Mouse (Mus musculus) layer of hippocampus, adult 9-10 months (tissue): ENCODE results near the gene Stau1.
A peak's percentile ranks its signal among the peaks of the same experiment; 100 is the strongest.
"Not testable (repeated sequence)": the region's sequence is repeated elsewhere in the genome, so short reads cannot be mapped to it uniquely, and the experiment has no call there.

ENCODE experiments used
- DNase-seq: peaks from one replicate; pipeline ENCODE4 v3.0.0; 2022; ENCODE audit warnings: low spot score

The Stau1 gene

DNA sequence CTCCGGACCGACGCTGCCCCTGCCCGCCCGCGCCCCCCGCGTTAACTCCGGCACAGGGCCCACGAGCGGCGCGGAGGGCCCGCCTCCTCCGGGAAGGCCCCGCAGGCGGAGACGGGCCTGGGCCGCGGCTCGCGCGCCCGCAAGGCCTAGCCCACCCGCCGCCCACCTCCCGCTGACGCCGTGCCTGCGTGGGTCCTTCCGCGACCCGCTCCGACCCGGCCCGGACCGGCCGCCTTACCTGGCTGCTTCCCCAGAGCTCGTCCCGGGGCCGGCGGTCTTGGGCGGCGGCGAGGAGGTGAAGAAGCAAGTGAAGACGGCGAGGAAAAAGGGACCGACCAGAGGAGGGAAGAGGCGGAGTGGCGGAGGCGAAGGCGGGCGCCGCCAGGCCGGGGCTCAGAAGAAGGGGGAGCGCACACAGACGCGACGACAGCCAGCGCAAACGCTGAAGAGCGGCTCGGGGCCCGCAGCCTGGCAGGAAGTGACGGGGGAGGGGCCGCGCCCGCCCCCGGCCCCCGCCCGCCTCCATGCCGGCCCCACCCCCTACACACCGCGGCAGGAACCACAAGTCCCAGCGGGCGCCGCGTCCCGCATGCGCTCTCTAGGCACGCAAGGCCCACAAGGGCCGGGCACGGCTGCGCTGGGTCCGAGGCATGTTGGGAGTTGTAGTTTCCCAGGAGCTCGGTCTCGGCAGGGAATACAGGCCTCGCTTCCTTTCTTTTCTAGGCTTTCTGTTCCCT, at the start of gene Stau1:
TSS of gene Stau1 (minus strand) at position 504 of the 737 bp plus-strand sequence.
- peak; percentile 79 for DNase-seq

DNA sequence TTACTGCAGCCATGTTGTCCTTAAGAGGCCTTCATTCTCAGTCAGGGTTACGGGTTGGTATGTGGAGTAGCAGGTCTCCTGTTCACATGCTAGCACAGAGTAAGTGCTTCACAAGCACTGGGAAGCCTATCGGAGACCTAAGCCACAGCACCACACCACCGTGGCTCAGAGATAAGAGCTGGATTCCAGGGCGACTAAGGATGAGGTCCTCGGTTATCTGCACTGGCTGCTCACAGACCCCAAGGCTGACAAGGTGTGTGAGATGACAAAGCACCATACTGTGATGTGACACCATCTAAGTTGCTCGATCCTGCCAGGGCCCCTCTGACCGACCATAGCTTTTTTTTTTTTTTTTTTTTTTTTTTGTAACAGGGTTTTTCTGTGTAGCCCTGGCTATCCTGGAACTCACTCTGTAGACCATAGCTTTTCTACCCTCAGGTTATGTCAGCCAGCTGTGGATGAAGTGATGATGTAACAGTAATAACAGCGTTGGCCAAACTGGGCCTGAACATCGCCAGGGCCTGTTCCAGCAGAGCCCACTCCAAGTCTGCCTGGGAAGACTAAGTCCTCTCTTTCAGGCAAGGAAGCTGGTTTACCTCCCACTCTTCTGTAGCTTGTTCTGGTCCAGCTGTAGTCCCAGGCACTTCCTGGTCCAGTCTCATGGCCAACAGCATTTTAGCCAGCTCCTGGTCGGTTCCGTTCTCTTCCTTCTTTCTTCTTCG, 47.5 kb upstream of the Stau1 start:
- no peak for DNase-seq

- DNase-seq, result no peak
These were observed 43.3 kb upstream of the Stau1 start for GRCm38 (mm10) chr2:167039386-167039785.

GRCm38 (mm10) chr2:167038716-167039115, 42.6 kb upstream of the Stau1 start:
- DNase-seq, result no peak

DNA sequence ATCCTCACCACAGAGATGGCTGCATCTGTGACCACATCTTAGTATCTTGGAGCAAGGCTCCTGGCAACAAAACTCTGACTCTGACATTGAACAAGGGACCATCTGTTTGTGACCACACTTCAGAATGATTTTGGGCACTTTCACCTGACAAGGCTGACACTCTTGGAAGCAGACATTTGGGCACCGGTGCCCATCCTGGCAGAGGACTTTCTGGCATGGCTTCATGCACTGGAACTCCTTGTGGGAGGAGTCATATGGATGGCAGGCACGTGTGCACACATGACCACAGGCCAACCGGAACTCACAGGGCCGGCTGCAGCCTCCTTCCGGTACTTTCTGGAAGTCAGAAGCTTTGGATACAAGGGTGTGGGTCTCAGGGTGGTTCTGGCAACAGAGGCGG, 42.2 kb upstream of the Stau1 start:
- no peak for DNase-seq

DNA sequence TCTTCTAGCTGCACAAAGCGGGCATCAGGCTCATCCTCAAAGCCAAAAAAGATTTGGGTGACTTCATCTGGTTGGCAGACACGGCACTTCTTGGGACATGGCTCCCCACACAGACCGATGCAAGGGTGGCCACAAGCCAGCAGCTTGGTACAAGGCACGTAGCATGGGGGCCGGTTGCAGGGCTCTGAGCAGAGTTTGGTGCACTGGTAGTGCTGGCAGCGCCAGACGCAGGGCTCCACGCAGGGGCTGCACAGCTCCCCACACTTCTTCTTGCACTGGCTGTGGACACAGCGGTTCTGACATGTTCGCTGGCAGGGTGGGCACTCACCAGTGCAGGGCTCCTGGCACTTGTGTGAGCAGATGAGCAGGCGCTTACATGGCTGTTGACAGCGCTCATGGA, 41.6 kb upstream of the Stau1 start:
- DNase-seq, result no peak

GRCm38 (mm10) chr2:167030507-167030906, 34.4 kb upstream of the Stau1 start:
- no peak for DNase-seq

DNA sequence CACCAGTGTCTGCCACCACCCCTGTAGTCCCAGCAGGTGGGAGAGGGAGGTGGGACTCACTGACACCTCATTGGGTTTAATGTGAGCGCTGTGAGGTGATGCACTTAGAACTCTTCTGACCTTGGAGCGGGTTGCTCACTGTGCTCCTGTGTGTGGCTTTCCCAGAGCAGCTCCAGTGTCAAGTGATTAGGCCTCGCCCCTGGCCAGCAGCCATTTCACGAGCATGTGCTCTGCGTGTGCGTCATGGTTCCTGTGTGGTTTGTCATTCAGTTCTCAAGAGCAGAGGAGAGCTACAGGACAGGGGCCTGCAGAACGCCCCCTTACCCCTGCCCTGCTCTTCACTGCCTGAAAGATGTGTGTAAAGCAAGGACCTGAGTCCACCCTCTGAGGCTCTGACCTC, 32.5 kb upstream of the Stau1 start:
- DNase-seq, result no peak

DNA sequence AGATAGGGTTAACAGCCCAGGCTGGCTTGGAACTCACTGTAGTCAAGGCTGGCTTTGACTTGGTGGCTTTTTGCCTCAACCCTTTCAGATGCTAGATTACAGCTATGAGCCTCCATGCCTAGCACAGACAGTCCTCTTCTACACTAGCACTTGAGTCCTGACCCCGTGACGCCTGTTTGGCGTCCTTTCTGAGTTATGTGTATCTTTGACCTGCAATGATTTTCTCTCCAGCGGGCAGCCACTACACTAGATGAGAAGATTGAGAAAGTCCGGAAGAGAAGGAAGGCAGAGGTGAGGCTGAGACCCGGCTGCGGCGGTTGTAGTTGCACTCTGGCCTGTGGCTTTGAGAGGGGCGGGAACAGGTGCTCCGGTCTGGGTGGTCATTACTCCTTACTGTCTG, 23.3 kb upstream of the Stau1 start:
- DNase-seq, result no peak

DNA sequence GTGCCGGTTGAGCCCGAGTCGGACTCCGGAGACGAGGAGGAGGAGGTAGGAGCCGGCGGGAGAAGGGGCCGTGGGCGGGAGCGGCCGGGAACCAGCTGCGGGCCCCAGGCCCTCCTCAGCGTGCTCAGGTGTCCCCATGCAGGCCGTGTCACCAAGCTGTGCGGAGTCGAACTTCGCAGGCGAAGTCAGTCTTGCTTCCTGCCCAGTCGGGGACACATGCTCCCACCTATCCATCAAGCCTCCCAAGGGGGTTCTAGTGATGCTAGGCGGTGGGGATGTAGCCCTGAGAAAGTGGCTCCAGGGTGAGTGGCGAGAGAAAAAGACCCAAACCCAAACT, 19.3 kb upstream of the Stau1 start:
- no peak for DNase-seq

GRCm38 (mm10) chr2:167014702-167015381, 18.7 kb upstream of the Stau1 start, which contains the start of gene Ddx27:
TSS of gene Ddx27 (plus strand) at chr2:167015193.
- peak; percentile 83 for DNase-seq

- DNase-seq, result no peak
These were observed 14.4 kb upstream of the Stau1 start for GRCm38 (mm10) chr2:167010546-167010945.

GRCm38 (mm10) chr2:167009483-167009882, 13.4 kb upstream of the Stau1 start:
- DNase-seq, result no peak

DNA sequence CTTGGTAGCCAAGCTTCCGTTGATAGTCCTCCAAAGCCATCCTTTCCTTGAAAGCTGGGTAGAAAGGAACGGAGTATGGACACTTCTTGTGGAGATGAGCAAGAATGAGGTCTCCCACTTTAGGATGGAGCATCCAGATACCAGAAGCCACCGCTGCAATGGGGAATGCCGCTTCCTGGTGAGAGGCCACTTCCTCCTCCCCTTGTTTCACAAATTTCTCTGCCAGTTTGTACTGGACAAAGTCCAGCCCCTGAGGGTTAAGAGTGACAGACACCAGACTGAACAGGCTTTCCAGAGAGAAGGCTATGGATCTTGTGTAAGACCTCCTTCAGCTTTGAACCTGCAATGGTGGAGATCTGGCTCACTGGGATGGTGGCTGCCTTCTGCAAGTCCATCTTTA, 11.5 kb upstream of the Stau1 start:
- not testable (repeated sequence) for DNase-seq

GRCm38 (mm10) chr2:167007001-167007491, 10.9 kb upstream of the Stau1 start:
- no peak for DNase-seq

DNA sequence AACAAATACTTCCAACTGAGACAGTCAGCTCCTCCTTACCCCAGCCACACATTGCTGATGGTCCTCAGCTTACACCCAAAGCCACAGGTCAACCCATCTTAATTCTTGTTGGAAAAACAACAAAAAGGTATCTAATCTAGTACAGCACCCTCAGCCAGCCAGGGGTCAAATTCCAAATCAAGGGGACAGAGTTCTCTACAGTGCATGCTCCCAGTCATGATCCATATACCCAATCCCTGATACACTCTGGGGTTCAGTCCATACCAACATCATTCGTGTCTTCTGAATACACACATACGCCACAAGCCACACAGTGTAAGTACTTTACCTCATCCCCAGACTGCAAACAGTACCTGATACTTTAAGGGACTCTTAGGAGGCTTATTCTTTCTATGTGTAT, 10.3 kb upstream of the Stau1 start:
- DNase-seq, result no peak

DNA sequence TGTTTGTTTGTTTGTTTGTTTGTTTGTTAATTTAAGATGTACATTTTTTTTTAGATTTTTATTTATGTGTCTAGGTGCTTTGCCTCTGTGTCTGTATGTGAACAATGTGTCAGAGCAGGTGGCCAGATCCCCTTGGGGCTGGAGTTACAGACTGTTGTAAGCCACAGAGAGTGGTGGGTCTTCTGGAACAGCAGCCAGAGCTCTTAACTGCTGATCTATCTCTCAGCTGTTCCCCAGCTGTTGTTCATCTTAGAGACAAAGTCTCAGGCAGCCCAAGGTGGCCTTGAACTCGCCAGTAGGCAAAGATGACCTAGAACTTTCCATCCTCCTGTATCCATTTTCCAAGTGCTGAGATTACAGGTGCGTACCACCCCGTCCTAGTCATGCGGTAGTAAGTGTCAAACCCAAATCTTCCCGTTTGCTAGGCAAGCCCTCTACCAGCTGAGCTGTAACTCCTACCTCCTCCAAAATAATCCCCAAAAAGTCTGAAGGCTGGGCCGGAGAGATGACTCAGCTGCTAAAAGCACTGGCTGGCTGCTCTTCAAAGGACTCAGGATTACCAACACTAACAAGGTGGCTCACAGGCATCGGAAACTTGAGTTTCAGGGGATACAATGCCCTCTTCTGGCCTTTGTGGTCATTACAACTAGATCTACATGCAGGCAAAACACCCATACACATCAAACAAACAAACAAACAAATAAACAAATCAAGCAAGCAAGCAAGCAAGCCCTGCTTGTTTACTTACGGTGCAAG, 8.2 kb upstream of the Stau1 start:
- peak; percentile 71 for DNase-seq

GRCm38 (mm10) chr2:167001486-167001885, 5.4 kb upstream of the Stau1 start:
- no peak for DNase-seq

DNA sequence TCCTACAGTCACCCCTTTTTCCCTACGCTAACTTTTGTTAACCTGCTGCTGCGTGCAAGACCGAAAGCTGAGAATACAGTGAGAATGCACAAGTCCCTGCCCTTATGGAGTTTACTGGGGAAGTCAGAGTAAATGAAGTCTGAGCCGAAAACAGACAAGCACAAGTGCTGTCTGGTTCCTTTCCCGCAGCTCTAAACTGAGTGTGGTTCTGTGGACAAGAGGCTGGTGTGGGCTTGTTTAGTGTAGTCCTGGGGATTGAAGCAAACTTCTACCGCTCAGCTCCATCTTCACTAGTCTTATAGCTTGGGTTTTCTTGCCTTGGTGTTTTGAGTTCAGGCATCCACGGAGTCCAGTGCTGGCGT, 415 bp upstream of the Stau1 start:
- DNase-seq, result no peak

DNA sequence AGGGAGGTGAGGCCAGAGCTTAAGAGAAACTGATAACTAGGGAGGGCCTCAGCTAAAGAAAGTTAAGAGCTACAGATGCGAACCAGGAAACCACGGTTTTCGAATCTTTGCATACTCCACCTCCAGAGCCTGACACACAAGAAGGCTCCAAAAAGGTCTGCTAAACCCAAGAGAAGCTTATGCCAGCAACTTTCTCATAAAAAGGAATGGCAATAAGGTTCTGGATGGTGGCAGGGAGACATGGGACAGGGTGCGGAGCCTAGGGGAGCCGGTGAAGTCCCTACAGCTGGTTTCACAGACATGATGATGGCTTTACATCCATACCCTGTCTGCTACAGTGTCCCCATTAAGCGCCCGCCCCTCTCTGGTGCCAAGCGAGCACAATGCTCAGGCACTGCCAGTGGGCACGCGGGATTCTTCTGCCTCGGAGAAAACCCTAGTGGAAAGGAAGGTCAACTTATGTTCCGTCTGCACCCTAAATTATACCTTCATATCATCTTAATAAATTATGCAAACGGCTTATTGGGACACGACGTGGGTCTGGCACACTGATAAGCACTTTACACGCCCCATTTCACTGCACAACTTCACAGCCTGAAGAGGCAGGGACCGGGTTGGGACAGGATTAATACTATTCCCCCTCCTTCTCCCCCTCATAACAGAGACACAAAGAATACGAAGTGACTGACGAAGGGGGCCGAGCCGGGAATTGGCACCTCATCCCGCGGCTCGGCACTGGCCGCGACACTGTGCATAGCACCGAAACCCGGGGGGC, 891 bp downstream of the Stau1 start:
- DNase-seq, result no peak

DNA sequence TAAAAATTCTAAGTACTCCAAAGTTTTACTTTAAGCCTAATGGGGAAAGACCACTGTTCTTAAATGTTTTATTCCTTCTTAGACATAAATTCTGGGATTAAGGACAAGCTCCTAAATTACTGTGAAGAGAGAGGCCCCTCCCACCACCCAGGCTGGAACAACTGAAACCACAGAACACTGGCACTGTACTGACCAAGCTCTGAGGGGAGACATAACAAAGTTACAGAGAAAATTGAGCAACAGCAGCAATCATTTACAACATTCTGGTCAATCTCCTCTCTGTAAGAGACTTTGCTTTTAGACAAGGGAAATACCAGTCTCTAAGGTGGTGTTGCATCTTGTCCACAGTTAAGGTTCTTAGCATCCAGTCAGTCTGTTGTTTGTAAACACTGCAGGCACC, 4.2 kb downstream of the Stau1 start:
- no peak for DNase-seq

DNA sequence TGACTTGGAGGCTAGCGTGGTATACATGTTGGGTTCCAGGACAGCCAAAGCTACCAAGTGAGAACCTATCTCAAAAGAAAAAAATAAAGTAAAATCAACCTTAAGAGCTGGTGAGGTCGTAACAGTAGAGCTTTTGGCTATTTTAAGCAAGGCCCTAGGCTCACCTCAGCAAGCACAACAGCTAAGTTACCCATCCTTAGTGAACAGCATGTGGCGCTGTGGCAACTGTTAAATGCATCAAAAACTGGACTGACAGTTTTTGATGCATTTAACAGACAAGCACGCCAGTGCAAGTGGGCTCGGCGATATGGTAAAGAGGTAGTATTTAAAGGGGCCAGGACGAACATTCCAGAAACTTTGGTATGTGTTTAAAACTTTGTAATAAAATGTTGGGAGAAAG, 5.2 kb downstream of the Stau1 start:
- no peak for DNase-seq
